Mouse (Mus musculus): Measurements from ENCODE around the gene 2510039O18Rik.

Gene 2510039O18Rik

DNA sequence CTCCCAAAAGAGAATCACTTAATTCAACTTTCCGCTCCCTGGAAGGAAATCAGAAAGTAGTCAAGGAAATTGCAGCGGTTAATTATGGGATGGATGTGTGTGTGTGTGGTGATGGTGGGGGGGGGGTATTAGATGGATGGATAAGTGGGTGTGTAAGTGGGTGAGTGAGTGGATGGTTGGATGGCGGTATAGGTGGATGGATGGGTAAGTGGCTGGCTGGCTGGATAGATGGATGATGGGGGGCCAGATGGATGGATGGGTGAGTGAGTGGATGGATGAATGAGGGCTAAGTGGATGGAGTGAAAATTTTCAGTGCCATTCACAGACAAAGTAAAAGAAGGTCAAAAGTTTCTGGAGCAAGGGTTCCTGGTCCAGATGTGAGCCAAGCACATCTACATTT is 3.7 kb upstream of the 2510039O18Rik start:
- DNase-seq: no peak

DNA sequence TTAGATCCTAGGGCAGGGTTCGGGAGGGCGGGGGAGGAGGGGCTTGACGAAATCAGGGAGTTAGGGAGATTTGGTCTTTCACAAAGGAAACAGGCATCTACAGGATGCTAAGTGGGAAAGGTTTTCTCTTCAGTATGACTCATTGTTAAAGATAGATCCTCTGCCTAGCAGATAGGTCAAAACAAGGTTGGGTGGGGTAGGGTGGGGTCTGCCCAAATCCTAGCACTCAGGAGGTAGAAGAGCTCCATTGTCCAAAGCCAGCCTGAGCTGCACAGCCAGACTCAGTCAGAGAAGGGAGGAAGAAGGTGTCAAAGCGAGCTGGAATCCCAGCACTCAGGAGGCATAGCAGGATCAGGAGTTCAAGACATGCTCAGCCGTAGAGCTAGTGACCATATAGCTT is 3.2 kb upstream of the 2510039O18Rik start:
- DNase-seq: no peak

DNA sequence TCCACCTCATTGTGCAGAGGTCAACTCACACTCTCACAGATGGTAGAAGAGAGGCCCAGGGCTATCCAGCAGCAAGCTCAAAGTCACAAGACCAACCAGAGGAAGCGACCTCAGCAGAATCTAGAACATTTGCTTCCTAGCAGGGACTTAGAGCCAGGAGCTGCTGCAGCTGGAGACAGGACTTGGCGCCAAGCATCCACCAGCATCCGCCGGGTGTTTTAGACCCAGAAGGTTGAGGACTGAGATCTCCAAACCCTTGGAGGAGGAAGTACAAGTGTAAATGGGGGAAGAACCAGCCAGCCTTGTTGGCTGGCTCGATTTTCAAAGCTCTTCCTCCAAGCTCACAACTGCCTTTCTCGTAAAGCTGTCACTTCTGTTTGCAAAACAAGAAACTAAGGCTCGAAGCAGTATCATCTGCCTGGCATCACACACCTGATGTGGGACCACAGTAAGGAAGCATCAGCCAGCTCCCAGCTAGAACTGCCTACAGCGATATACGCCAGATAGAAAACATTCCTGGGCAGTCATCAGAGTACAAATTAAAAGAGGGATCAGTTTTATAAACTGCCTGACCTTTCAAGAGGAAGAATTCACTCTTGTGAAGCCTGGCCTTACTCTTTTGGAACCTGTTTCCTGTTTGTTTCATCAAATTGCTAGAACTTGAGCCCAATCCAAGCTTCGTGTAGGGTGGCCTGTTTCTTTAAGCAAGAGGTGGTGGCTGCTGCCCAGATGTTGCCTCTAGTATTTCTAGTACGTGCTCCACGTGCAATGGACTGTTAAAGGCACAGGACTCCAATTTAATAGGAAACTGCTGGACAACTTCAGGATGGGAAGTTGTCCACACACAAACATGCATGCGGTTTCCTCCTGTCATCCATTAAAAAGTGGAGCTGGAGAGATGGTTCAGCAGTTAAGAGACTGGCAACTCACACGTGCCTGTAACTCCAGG is 2.3 kb upstream of the 2510039O18Rik start:
- peak; percentile 23 to 44 for DNase-seq

DNA sequence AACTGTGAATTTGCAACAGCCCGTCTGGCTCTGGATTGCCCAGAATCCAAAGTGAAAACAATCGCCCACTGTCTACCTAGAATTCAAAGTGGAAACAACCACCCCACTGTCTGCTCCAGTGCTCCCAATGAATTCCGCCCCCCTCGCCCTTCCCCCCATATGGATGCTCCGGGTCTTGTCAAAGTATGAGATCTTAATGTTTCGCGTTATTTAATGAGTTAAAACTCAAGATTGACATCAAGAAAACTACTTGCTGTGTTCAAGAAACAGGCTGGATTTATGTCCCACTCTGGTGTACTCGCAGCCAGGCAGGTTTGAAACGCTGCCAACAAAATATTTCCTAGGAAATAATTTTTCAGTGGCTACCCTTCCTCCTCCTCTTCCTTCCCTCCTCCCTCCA is 584 bp upstream of the 2510039O18Rik start:
- no peak for DNase-seq

DNA sequence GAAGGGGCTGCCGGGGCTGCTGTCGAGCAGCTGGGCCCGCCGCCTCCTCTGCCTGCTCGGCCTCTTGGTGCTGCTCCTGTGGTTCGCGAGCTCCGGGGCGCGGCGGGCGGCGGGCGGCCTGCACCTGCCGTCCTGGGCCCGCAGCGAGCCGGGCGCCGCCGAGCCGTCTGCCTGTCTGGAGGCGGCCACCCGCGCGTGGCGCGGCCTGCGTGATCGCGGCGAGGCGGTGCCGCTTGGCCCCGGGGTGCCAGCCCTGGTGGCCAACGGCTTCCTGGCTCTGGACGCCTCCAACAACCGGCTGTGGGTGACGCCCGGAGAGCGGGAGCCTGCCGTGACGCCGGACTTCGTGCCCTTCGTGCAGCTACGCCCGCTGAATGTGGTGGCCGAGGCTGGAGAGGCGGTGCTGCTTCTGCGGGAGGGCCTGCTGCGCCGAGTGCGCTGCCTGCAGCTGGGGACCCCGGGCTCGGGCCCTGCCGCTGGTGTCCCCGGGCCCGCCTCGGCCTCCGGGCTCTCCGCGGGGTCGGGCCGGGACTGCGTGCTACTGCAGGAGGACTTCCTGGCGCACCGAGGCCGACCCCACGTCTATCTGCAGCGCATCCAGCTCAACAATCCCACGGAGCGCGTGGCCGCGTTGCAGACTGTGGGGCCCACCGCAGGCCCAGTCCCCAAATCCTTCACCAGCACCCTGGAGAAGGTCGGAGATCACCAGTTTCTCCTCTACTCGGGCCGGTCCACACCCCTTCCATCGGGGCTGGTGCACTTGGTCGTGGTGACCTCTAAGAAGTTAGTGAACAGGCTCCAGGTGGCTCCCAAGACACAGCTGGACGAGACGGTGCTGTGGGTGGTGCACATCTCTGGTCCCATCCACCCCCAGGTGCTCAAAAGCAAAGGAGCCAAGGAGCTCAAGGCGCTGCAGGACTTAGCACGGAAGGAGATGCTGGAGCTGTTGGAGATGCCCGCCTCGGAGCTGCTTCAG is 638 bp downstream of the 2510039O18Rik start:
- peak in 1 of 2 experiments; percentile 21 for DNase-seq

DNA sequence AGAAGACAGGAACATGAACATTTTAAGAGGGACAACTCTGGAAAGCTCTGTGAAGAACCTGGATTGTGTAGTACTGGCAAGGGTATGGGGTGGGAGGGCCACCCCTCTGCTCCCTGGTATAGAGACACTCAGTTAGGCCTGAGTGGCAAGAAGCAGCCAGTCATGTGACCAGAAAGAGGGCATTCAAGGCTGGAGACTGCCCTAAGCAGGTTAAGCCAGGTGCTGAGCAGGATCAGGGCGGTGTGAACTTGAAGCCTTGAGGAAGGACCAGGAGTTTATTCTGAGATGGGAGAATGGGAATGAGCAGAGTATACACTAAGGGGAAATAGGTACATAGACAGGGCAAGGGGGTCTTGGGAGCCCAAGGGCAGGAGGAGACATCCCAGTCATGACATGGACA is 2.3 kb downstream of the 2510039O18Rik start:
- DNase-seq: no peak

DNA sequence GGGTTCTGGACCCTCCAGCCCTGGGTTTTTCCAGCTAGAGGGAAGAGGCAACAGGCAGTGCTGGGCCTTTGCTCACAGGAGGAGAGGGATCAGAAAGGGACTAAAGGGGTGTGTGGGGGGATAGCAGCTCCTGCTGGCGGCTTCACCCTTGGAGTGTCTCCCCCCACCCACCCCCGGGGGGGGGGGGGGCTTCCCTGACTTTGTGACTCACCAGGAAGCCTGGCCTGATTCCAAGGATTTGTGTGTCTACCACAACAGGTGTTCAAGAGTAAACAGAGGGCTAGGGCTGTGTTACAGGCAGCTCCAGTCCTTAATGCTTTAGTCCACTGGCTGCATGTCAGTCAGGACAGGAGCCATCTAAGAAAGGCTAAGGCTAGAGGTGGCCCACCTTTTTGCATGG is 6.8 kb downstream of the 2510039O18Rik start:
- no peak for DNase-seq

DNA sequence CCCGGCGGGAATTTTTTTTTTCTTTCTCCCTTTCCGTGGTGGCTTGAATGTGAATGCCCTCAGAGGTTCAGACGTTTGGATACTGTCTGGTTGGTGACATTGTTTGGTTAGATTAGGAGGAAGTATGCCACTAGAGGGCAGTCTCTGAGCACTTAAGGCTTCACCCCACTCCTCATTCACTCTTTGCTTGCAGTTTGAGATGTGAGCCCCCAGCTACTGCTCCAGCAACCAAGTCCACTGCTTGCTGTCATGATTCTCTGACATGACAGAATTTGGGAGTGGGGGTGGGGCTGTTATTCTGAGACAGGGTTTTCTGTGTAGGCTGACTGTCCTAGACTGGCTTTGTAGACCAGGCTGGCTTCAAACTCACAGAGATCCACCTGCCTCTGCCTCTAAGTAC is 12.9 kb downstream of the 2510039O18Rik start:
- DNase-seq: peak in 1 of 2 experiments; percentile 21

DNA sequence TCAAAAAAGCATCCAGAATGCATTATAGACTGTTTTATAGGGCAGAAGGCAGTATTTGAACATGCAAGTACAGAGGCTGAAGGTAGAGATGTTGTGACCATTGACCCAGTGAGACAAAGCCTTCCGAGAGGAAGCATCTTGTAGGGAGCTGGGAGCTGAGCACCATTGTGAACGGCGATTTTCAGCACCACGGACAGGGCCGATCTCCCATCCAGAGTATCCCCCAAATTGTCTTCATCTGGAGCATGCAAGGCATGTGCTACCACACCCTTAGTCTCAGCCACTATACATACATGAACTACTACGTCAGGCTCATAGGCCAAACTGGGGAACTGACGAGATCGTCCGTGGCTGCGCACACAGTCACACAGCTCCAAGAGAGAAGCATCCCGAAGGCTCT is 16.4 kb downstream of the 2510039O18Rik start:
- no peak for DNase-seq

DNA sequence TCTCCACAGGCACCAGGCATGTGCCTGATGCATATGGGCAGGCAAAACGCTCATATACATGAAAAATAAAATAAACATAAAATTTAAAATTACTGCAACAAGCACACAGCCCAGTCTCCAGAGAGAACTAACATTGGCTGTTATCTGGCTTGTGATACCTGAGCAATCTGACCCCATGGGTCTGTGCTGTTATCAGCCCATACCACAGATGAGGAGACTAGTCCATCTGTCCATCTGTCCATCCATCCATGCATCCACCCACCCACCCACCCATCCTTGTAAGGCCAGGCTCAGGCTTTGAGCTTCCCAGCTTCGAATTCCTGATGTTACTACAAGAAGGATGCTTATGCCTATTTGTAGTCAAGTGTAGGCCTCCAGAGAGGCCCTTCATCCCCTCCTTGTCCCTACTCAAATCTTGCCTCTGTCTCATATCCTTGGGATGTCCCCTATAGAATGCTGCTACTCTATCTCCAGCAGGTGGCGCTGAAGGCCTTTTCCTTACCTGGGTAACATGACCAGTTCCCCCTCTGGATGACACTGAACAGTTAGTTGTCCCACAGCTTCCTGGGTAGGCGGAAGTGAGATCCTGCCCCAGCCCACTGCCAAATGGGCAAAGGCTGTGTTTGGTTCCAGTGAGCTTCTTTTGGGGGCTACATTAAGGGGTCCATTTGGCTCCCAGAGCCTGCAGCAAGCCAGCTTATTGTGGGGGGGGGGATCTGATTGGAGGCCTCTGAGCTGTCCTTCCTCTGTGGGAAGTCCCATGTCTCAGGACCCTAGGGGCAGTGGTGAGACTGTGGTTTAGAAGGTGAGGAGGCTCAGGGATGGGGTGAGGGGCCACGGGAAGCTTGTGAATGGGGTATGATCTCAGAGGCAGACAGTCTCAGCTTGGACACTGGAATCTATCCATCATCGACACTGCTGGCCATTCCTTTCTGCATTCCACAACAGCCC is 19.5 kb downstream of the 2510039O18Rik start:
- peak; percentile 34 to 49 for DNase-seq

DNA sequence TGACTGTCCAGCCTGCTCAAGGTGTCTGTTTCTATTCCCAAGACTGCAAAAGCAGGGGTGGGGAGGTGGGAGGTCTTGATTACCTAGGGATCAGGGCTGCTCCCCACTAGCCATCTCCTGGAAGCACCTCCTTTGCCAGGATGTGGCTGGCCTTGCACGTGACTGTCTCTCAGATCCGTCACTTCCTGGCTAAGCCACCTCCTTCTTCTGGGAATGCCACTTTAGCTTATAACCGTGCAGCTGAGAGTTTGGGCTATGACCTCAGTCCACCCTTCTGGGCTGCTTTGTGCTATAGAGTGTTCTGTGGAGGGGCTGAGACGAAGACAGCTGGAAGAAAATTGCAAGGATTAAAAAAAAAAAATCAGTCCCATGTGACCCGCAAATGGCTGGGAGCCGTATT is 22.1 kb downstream of the 2510039O18Rik start:
- no peak for DNase-seq

DNA sequence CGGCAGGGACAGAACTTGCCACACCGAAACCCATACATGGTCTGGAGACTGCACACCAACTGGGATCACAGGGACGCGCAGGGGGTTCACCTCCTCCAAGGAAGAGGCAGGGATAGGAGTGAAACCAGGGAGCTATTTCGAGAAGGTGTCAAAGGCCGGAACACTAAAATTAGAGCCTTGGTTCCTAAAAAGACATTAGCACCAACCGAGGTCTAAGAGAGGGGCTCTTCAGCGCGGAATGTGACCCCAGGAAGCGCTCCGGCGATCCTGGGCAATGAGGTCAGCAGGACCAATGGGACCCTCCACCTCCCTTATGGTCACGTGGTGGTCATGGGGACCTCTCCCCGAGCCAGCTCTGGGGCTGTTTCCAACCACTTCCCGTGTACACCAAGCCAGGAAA is 22.9 kb downstream of the 2510039O18Rik start:
- no peak for DNase-seq

DNA sequence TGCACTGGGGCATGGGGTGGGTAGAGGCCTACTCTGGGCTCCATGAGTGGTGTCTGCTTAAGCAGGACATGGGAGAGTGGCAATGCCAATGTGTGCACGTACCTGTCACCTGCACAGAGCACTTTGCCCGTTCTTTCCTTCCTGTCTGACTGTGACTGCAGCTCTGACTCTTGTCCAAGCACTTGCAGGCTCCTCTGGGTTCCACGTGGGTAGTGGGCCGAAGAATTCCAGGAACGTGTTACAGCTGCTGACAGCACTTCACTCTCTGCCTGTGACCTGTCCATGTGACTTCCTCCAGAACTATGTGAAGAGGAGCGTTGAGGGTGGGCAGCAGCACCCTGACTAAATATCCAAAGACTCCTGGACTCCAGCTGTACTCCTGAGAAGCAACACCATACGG is 25.0 kb downstream of the 2510039O18Rik start:
- DNase-seq: no peak

DNA sequence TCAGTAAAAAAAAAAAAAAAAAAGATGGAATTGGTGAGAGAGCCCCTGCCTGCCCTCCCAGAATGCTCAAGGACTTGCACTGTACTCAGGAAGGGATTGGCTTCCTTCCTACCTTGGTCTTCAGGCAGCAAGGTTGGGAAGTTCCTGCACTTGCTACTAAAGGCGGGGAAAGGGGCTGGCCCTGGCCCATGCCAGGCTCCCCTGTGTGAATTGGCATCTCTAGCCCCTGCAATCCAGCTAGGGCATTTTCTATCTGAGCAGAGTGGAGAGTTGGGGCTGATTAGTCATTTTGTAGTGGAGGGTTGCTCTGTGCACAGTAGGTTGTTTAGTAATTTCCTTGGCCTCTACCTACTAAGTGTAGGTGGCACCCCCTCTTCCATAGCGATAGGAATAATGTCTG is 28.1 kb downstream of the 2510039O18Rik start:
- DNase-seq: no peak

DNA sequence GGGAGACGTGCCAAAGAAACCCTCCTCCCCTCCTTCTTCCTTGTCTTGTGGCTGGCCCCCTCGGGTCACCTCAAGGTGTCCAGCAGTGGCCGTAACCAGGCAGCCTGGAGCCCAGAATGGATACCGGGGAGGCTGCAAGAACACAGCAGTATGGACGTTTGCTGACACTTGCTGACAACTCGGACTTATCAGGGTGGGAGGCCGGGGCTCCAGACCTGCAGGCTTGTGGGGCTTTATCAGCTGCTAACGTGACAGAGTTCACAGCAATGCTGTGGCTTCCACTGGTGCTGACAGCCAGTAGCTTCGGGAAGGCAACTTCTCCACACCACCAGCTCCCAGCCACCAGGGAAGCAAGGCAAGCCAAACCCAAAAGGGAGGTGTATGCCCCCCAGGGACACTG is 28.6 kb downstream of the 2510039O18Rik start:
- no peak for DNase-seq

DNA sequence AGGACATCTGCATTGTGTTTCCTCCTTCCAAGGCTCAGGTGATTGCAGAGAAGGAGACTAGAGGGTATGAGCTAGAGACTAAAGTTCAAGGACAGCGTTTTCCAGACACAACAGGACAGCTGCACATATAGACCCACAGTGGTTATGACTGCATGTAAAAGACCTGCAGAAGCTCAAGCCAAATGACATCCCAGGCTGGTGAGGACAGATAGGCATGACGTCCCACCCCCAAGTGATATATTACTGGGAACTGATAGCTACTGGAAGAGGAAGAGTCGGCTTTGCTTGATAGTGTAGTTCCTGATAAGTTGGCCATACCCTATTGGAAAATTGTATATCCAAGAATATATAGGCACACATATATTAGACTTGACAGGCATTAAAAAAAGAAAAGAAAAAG is 35.5 kb downstream of the 2510039O18Rik start:
- DNase-seq: no peak

DNA sequence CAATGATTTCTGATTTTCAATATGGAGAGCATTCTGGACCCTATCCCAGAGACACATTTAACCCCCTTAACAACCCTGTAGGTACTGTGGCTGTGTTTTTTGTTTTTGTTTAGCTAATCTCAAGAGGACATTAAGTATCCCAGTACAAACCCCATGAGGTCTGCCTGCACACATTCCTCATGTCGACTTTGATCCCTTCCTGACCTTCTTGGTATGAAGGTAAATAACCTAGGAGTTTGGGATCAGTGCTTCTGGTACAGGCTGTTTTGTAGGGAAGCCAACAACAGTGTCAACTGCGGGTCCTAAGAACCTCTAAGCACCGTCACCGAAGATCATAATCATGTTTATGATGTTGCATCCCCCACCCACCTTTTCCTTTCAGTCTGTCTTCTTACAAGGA is 37.0 kb downstream of the 2510039O18Rik start:
- no peak for DNase-seq

DNA sequence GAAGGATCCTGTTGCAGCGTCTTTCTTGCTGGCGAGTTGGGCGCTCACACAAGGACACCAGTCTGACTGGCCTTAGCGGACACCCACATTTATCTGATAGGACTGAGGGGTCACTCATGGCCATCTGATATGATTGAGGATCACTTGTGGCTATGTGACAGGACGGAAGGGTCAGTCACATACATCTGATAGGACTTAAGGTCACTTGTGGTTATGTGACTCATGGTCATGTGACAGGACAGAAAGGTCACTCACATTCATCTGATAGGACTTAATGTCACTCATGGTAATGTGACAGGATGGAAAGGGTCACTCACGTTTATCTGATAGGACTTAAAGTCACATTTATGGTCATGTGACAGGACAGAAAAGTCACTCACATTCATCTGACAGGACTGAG is 37.7 kb downstream of the 2510039O18Rik start:
- no peak for DNase-seq

DNA sequence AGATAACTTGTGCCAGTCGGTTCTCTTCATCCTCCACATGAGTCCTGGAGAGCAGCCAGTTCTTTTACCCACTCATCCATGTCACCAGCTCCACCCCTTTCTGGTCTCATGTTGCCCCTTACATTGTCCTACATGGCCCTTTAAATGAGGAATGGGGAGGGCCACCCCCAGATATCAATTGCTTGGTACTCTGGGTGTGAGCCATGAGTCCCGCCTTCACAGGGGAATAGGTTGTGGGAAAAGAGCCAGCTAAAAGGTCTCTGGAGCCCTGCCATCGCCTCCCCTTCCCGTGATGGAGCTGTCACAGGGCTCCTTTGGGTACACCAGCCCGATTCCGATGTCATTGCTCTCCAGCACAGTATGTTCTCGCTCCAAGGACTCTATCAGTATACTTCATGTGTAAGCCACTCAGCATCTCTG is 38.8 kb downstream of the 2510039O18Rik start:
- no peak for DNase-seq

DNA sequence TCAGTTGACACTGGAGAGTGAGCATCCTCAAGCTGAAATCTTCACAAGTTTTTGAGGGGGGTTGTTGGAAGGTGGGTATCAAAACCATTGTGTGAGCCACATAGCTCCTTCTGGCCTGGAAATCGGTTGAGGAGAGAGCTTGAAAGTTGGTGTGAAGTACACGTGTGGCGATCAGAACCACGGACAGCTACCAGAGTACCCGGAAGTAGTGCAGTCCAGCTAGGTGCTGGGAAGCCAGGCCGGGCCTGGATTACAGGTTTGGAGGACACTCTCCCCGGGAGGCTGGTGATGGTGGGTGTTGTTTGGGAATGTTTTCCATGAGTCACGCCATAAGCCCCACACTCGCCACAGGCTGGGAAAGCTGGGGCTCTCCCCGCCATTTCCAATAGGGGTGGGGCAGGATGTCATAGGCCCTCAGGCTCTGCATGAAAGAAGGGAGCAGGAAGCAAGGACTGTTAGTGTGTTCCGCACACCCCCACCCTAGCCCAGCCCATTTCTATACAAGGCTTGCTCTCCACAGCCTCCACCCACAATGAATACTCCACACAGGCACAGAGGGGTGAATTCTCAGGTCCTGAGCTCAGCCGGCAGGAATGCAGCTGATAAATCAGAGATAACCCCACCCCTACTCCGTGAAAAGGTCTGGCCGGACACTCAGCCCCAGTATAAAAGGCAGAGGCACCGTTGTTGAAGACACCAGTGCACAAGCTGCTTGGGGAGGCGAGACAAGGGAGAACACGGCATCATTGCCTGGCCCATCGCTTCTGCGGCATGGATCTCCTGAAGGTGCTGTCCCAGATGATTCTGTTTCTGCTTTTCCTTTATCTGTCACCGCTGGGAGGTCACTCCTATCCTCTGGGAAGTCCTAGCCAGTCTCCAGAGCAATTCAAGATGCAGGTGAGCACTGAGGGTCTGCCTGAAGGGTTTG is 44.8 kb downstream of the 2510039O18Rik start, which contains the start of gene Nppb:
TSS of gene Nppb (plus strand) at position 584 of the 928 bp plus-strand sequence.
- peak in 1 of 2 experiments; percentile 29 for DNase-seq

DNA sequence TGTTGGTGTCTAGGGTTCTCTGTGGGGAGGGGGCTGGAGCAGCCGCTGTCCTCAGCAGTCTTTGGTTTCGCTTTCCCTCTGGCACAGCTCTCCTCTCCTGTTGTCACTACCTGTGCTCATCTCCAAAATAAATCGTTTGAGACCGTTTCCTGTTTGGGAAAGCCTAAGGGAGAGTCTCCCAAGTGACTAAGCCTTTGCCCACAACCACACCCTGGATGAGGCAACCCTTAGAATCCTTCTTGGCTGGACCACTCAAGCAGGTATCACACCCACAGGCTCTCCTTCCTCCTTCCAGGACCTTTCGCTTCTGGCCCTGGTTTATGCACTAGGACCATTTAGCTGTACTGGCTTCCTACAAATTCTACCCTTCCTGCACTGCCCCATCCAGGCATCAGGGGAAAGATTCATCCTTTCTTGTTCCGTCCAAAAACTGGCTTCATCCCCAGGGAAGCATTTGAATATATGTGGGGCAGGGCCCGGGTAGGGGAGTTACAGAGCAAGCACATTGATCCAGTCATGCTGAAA is 52.9 kb downstream of the 2510039O18Rik start:
- DNase-seq: peak in 1 of 2 experiments; percentile 4
